Mouse (Mus musculus): ENCODE results near the gene Fnbp4. TPM values are rescaled to one million over a fixed set of nuclear protein-coding genes. Genes with fewer than 3 reads are reported as not detected.

The Fnbp4 gene
- polyA plus RNA-seq, 1 experiment from 2014 or later: 117 TPM

Other genes starting within 250 kb of the Fnbp4 start
- 6.5 and 7.1 TPM in 2 replicates for gene Ptprj, start 164.7 kb upstream of the Fnbp4 start, polyA plus RNA-seq (2015; fragmentation: Nextera tagmentation; extraction: Ambion mirVana)
- gene Nup160, start 68.2 kb upstream of the Fnbp4 start, polyA plus RNA-seq (2015; fragmentation: Nextera tagmentation; extraction: Ambion mirVana): 49.3 and 55.1 TPM in 2 replicates
- gene Agbl2, start 37.4 kb downstream of the Fnbp4 start, polyA plus RNA-seq (2015; fragmentation: Nextera tagmentation; extraction: Ambion mirVana): 0.76 and 0.84 TPM in 2 replicates
- gene Mtch2, start 101.8 kb downstream of the Fnbp4 start, polyA plus RNA-seq (2015; fragmentation: Nextera tagmentation; extraction: Ambion mirVana): 208 and 225 TPM in 2 replicates
- 9.0 and 9.2 TPM in 2 replicates for gene C1qtnf4, start 140.5 kb downstream of the Fnbp4 start, polyA plus RNA-seq (2015; fragmentation: Nextera tagmentation; extraction: Ambion mirVana)
- gene Kbtbd4, start 159.4 kb downstream of the Fnbp4 start, polyA plus RNA-seq (2015; fragmentation: Nextera tagmentation; extraction: Ambion mirVana): 39.2 and 42.4 TPM in 2 replicates
- 232 and 236 TPM in 2 replicates for gene Ndufs3, start 159.5 kb downstream of the Fnbp4 start, polyA plus RNA-seq (2015; fragmentation: Nextera tagmentation; extraction: Ambion mirVana)
- gene Celf1, start 195.0 kb downstream of the Fnbp4 start, polyA plus RNA-seq (2015; fragmentation: Nextera tagmentation; extraction: Ambion mirVana): 104 and 107 TPM in 2 replicates

Data from kidney, embryonic 15.5 days (tissue).